Mouse (Mus musculus) heart, postnatal 25 days (tissue): ENCODE results near the gene Mcemp1. TPM values are rescaled to one million over a fixed set of nuclear protein-coding genes. Genes with fewer than 3 reads are reported as not detected.
A peak's percentile ranks its signal among the peaks of the same experiment; 100 is the strongest.

Experiments used
- DNase-seq: peaks from one replicate; pipeline ENCODE4 v3.0.0; 2022; ENCODE audit warnings: low spot score
- intact Hi-C: fragments of 180-260 bp; cut with DNase I; formaldehyde crosslinking; loops from one replicate; pipeline ENCODE4 v1.15.1; 2025
- total RNA-seq, 2 experiments: library from RNA; stranded (reverse); gene quantifications; 2 replicates each; pipeline ENCODE4 v1.2.3; 2021

Mcemp1 gene
- total RNA-seq, 2 experiments from 2014 or later, result 0.22 to 0.34 TPM

GRCm38 (mm10) chr8:3670388-3670787 is 4.8 kb downstream of the Mcemp1 start:
- no peak for DNase-seq
- intact Hi-C loops, result no loop called here

- intact Hi-C loops, result loop anchor here (1.0 to 2.0 kb wide), 4 partner anchors 47 to 313 kb away; partner anchors contain the start of gene Pcp2
- peak; percentile 53 for DNase-seq
Measured at GRCm38 (mm10) chr8:3671980-3672491, 6.5 kb downstream of the Mcemp1 start, which contains the start of gene Fcor. TSS of gene Fcor (minus strand) at chr8:3672362.

GRCm38 (mm10) chr8:3674671-3675070 is 9.1 kb downstream of the Mcemp1 start:
- intact Hi-C loops, result no loop called here
- no peak for DNase-seq

- intact Hi-C loops, result no loop called here
- peak; percentile 86 for DNase-seq
Measured at GRCm38 (mm10) chr8:3676131-3676992, 10.8 kb downstream of the Mcemp1 start, which contains the start of gene Trappc5. TSS of gene Trappc5 (plus strand) at chr8:3676299.

GRCm38 (mm10) chr8:3676993-3677579 is 11.5 kb downstream of the Mcemp1 start:
- intact Hi-C loops, result no loop called here
- no peak for DNase-seq

- no peak for DNase-seq
- intact Hi-C loops, result no loop called here
Measured at GRCm38 (mm10) chr8:3678831-3679230, 13.3 kb downstream of the Mcemp1 start.

GRCm38 (mm10) chr8:3679236-3679635 is 13.7 kb downstream of the Mcemp1 start:
- intact Hi-C loops, result no loop called here
- DNase-seq, result no peak

- intact Hi-C loops, result no loop called here
- DNase-seq, result no peak
Measured at GRCm38 (mm10) chr8:3679656-3680055, 14.1 kb downstream of the Mcemp1 start.

GRCm38 (mm10) chr8:3682435-3682834 is 16.9 kb downstream of the Mcemp1 start:
- intact Hi-C loops, result no loop called here
- DNase-seq, result no peak

GRCm38 (mm10) chr8:3683408-3684176 is 18.0 kb downstream of the Mcemp1 start:
- intact Hi-C loops, result no loop called here
- no peak for DNase-seq

- DNase-seq, result no peak
- intact Hi-C loops, result no loop called here
Measured at GRCm38 (mm10) chr8:3684530-3684929, 19.0 kb downstream of the Mcemp1 start.

GRCm38 (mm10) chr8:3685422-3685821 is 19.9 kb downstream of the Mcemp1 start:
- intact Hi-C loops, result no loop called here
- no peak for DNase-seq

- DNase-seq, result no peak
- intact Hi-C loops, result no loop called here
Measured at GRCm38 (mm10) chr8:3687537-3687936, 22.0 kb downstream of the Mcemp1 start.

GRCm38 (mm10) chr8:3690774-3691173 is 25.2 kb downstream of the Mcemp1 start:
- intact Hi-C loops, result no loop called here
- DNase-seq, result no peak

- intact Hi-C loops, result no loop called here
- DNase-seq, result no peak
Measured at GRCm38 (mm10) chr8:3694121-3694520, 28.6 kb downstream of the Mcemp1 start, which contains the start of gene Fcer2a. TSS of gene Fcer2a (minus strand) at chr8:3694175.

GRCm38 (mm10) chr8:3701491-3701890 is 35.9 kb downstream of the Mcemp1 start:
- intact Hi-C loops, result no loop called here
- DNase-seq, result no peak

- DNase-seq, result no peak
- intact Hi-C loops, result no loop called here
Measured at GRCm38 (mm10) chr8:3705711-3706110, 40.2 kb downstream of the Mcemp1 start.

GRCm38 (mm10) chr8:3707611-3708010 is 42.1 kb downstream of the Mcemp1 start:
- no peak for DNase-seq

GRCm38 (mm10) chr8:3710312-3710711 is 44.8 kb downstream of the Mcemp1 start:
- no peak for DNase-seq

More at GRCm38 (mm10) chr8:3707611-3708010, 42.1 kb downstream of the Mcemp1 start:
- intact Hi-C loops, result no loop called here

GRCm38 (mm10) chr8:3711646-3712045 is 46.1 kb downstream of the Mcemp1 start:
- no peak for DNase-seq
- intact Hi-C loops, result no loop called here

More at GRCm38 (mm10) chr8:3710312-3710711, 44.8 kb downstream of the Mcemp1 start:
- intact Hi-C loops, result no loop called here
